Mouse (Mus musculus) liver, postnatal 0 days (tissue): ENCODE measurements at regions not wholly inside any gene's neighbourhood (a gene's known extent, or its start where the extent isn't known, plus 50 kb on each side); places are given as distances from the start of the nearest gene placed in this dataset.

ENCODE experiments used
- ATAC-seq: fragments of 200-750 bp; cut with Nextera tagmentation; 2 replicates; pipeline ENCODE4 v1.8.0; 2017; ENCODE audit warnings: mild to moderate bottlenecking, moderate library complexity
- DNase-seq: peaks from one replicate; pipeline ENCODE4 v3.0.0-alpha.2; 2016
- H3K27ac ChIP-seq: fragments of 300-500 bp; sonication (generic); 2 replicates; pipeline ENCODE4 v1.5.1; 2014; ENCODE audit warnings: antibody characterized with exemption, moderate library complexity, mild to moderate bottlenecking, low read depth
- H3K27me3 ChIP-seq: fragments of 300-500 bp; sonication (generic); 2 replicates; pipeline ENCODE4 v1.6.1; 2014; ENCODE audit warnings: low read length, control low read depth, mixed read lengths; ENCODE audit not compliant: insufficient read depth
- H3K36me3 ChIP-seq: fragments of 300-500 bp; sonication (generic); replicated peaks from 2 replicates; pipeline ENCODE4 v1.6.1; 2014; ENCODE audit warnings: mild to moderate bottlenecking, control low read depth, low read length, moderate library complexity, mixed read lengths; ENCODE audit not compliant: insufficient read depth
- H3K4me1 ChIP-seq: fragments of 300-500 bp; sonication (generic); 2 replicates; pipeline ENCODE4 v1.6.1; 2014; ENCODE audit warnings: antibody characterized with exemption, mild to moderate bottlenecking, control low read depth; ENCODE audit not compliant: insufficient read depth
- H3K4me2 ChIP-seq: fragments of 300-500 bp; sonication (generic); 2 replicates; pipeline ENCODE4 v1.6.1; 2014; ENCODE audit warnings: low read depth, mild to moderate bottlenecking, low read length, moderate library complexity, mixed read lengths
- H3K4me3 ChIP-seq: fragments of 300-500 bp; sonication (generic); 2 replicates; pipeline ENCODE4 v1.5.1; 2014; ENCODE audit warnings: low read depth, low read length
- H3K9ac ChIP-seq: fragments of 300-500 bp; sonication (generic); replicated peaks from 2 replicates; pipeline ENCODE4 v1.6.1; 2014; ENCODE audit warnings: mild to moderate bottlenecking, moderate library complexity
- H3K9me3 ChIP-seq: fragments of 300-500 bp; sonication (generic); 2 replicates; pipeline ENCODE4 v1.6.1; 2016; ENCODE audit warnings: mild to moderate bottlenecking, control low read depth, low read length, mixed read lengths
- CTCF ChIP-seq: sonication (generic); IDR thresholded peaks from 2 replicates; pipeline ENCODE4 v1.5.1; 2016; ENCODE audit warnings: antibody characterized with exemption, low read depth
- EP300 ChIP-seq: IDR thresholded peaks from 2 replicates; pipeline ENCODE4 v1.6.1; 2016; ENCODE audit warnings: antibody characterized with exemption, low read depth, mild to moderate bottlenecking
- WGBS: fragments of 180-500 bp; shearing (Covaris S2); extraction: QIAGEN DNeasy Blood & Tissue Kit; methylation state at CpG from one replicate; pipeline ENCODE4 v1.1.7; 2014; ENCODE audit not compliant: insufficient replicate concordance; 5-methylcytosine and 5-hydroxymethylcytosine counted together

DNA sequence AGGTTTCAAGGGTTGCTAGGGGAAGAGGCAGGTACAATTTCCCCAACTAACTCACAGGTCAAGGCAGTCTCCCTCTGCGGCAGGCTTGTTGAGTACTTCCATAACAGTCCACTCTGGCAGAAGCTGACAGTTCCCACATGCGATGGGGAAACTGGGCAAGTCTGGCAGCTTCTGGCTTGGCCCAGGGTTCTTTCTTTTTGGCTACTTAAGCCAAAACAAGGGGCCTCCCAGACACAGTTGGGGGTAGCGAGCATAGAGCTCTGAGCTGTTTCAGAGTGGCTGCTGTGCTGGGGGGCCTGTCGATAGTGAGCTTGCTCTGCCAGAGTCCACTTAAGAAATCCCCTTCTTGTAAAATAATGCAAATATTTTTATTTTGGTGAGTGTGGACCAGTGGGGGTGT, 150.8 kb upstream of the Lemd2 start:
- Histone ChIP-seq H3K27me3 (no peaks in the 10 kb centered on the region), H3K4me2 (no peak overlapping the region), H3K27ac (no peak overlapping the region), H3K9ac (no peak overlapping the region), H3K4me1 (no peaks in the 10 kb centered on the region), H3K4me3 (no peak overlapping the region), H3K9me3 (no peaks in the 10 kb centered on the region), H3K36me3 (no peaks in the 10 kb centered on the region)
- DNase-seq (no peak), ATAC-seq (no peak)
- TF ChIP-seq CTCF (no peak), EP300 (no peak)
- WGBS, result 86% methylated on average over 4 of the region's 4 CpGs

- TF ChIP-seq EP300 (no peak), CTCF (no peak)
- H3K9me3 ChIP-seq, result no peaks in the 10 kb centered on the region
- H3K4me1 ChIP-seq, result no peaks in the 10 kb centered on the region
- DNase-seq (no peak), ATAC-seq (no peak)
- H3K27ac ChIP-seq, result no peak overlapping the region
- WGBS, result 77% methylated on average over 9 of the region's 9 CpGs
- no peaks in the 10 kb centered on the region for H3K27me3 ChIP-seq
- no peak overlapping the region for H3K4me2 ChIP-seq
- no peak overlapping the region for H3K9ac ChIP-seq
- no peaks in the 10 kb centered on the region for H3K36me3 ChIP-seq
- no peak overlapping the region for H3K4me3 ChIP-seq
These were observed 145.6 kb upstream of the Lemd2 start for GRCm38 (mm10) chr17:27349911-27350310.

DNA sequence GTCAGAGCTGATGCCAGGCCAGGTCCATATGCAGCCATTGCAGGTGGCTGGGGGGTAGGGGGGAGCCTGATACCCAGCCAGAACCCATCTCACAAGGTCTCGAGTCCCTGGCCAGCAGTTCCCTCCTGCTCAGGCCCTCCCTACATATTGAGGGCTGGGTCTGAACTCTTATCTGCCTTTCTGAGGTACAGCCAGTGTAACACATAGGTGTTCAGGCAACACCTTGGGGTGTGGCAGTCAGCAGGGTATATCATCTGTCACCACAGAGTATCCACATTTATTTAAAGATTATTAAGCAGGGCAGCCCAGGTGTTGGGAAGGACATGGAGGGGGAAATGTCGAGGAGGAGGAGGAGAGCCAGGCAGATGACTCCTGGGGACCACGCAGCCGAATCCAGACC, 145.2 kb upstream of the Lemd2 start:
- no peaks in the 10 kb centered on the region for H3K4me1 ChIP-seq
- WGBS, result 73% methylated on average over 4 of the region's 4 CpGs
- TF ChIP-seq EP300, result no peak
- no peak for TF ChIP-seq CTCF
- H3K4me3 ChIP-seq, result no peak overlapping the region
- no peaks in the 10 kb centered on the region for H3K27me3 ChIP-seq
- DNase-seq (no peak), ATAC-seq (no peak)
- H3K4me2 ChIP-seq, result no peak overlapping the region
- H3K9me3 ChIP-seq, result no peaks in the 10 kb centered on the region
- no peak overlapping the region for H3K9ac ChIP-seq
- H3K27ac ChIP-seq, result no peak overlapping the region
- H3K36me3 ChIP-seq, result no peaks in the 10 kb centered on the region

DNA sequence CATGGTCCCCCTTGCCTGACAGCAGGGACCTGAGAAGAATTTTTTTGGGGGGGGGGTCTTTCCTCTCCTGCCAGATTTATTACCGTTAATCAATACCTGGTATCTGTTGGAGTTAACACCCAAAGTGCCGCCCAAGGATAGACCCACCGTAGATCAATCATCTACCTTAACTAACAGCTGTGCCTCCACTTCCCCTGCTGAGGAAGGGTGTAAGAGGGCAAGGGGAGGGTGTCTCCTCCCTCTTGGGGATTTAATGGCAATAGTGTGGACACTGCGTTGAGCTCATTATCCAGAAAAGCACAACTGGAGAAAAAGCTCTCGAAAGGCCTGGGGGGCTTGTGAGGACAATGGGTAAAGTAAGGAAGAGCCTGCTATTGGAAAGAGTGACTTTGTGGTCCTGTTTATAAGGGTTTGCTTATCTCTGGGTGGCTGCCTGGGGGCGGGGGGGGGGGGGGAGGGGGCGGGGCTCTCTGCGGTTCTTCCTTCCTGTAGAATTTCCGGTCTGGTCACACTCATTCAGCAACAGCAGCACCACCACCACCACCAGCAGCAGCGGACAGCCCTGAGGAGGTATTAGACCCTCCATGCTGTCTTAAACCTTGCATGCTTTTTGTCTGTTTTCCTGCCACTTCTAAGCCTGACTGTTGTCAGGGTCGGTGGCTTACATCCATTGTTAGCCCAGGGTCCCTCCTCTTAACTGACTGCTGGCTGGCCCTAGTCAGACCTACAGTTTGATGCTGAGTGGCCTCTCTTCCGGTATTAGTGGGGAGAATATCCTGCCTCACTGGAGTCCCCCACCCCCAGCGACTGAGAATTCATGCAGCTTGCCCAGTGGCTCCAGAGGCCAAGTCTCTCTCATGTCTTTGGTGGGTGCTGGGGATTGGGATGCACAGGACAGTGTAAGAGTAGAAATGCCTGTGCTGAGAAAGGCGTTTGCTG, 138.0 kb upstream of the Lemd2 start:
- peak overlapping the region; percentile 6 for H3K4me3 ChIP-seq
- DNase-seq, result peak; percentile 71
- peak; percentile 66 for ATAC-seq
- H3K27ac ChIP-seq, result no peak overlapping the region
- H3K4me1 ChIP-seq, result peaks cover 6% of the 10 kb centered on the region; the same call in 1 of the 2 replicates
- H3K9me3 ChIP-seq, result no peaks in the 10 kb centered on the region
- no peaks in the 10 kb centered on the region for H3K27me3 ChIP-seq
- 23% methylated on average over 13 of the region's 14 CpGs for WGBS
- no peaks in the 10 kb centered on the region for H3K36me3 ChIP-seq
- H3K9ac ChIP-seq, result no peak overlapping the region
- H3K4me2 ChIP-seq, result peak overlapping the region; percentile 60
- no peak for TF ChIP-seq EP300
- TF ChIP-seq CTCF, result no peak

GRCm38 (mm10) chr17:27339823-27340222, 135.6 kb upstream of the Lemd2 start:
- Histone ChIP-seq H3K9me3 (no peaks in the 10 kb centered on the region), H3K4me1 (peaks cover 6% of the 10 kb centered on the region; the same call in 1 of the 2 replicates), H3K27ac (no peak overlapping the region), H3K4me2 (no peak overlapping the region), H3K9ac (no peak overlapping the region), H3K4me3 (no peak overlapping the region), H3K36me3 (no peaks in the 10 kb centered on the region), H3K27me3 (no peaks in the 10 kb centered on the region)
- DNase-seq (no peak), ATAC-seq (no peak)
- TF ChIP-seq CTCF (no peak), EP300 (no peak)
- 31% methylated on average over 3 of the region's 3 CpGs for WGBS

GRCm38 (mm10) chr17:27339261-27339660, 135.0 kb upstream of the Lemd2 start:
- H3K4me1 ChIP-seq, result peaks cover 6% of the 10 kb centered on the region; the same call in 1 of the 2 replicates
- no peak for ATAC-seq
- H3K27ac ChIP-seq, result no peak overlapping the region
- TF ChIP-seq EP300, result no peak
- no peak for TF ChIP-seq CTCF
- H3K4me2 ChIP-seq, result no peak overlapping the region
- no peak overlapping the region for H3K9ac ChIP-seq
- no peaks in the 10 kb centered on the region for H3K36me3 ChIP-seq
- H3K27me3 ChIP-seq, result no peaks in the 10 kb centered on the region
- no peak for DNase-seq
- WGBS, result 75% methylated on average over 2 of the region's 2 CpGs
- no peaks in the 10 kb centered on the region for H3K9me3 ChIP-seq
- no peak overlapping the region for H3K4me3 ChIP-seq
